Mouse (Mus musculus): ENCODE data around the gene Skil. TPM values are rescaled to one million over a fixed set of nuclear protein-coding genes. Genes with fewer than 3 reads are reported as not detected.
A peak's percentile ranks its signal among the peaks of the same experiment; 100 is the strongest.

Skil gene
- total RNA-seq (2014; rRNA removed) = 5.8 and 6.9 TPM in 2 replicates
- polyA plus RNA-seq (2012; rRNA removed) = 1.7 and 2.0 TPM in 2 replicates

DNA sequence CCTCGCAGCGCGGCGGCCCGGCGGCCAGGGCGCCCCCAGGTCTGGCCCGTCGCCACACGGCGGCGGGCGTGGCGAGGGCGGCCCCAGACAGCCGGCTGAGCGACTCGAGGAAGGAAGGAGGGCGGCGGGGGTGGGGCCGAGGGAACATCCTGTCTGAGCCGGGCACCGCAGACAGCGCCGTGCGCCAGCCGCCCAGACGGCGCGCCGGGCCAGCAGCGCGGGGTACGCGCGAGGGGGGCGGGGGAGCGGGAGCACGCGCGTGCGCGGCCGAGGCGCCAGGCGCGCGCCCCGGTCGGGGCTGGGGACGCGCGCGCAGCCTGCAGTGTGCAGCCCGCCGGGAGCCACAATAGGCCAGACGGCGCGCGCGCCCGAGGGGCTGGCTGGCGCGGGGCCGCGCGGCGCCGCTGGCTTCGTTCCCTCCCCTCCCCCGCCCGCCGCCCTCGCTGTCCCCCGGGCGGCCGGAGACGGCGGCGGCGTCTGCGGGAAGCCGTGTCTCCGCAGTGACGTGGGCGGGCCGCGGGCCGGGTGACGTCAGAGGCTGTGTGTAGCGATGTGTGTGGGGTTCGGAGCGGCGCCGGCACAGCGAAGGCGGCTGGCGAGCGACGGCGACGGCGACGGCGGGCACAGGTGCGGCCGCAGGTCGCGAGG lies at the start of gene Skil:
Gene Skil, plus strand, starts transcription at position 528 of the 648 bp plus-strand sequence.
- WGBS = 1% methylated on average over 55 of the region's 109 CpGs
- DNase-seq (ENCODE audit: extremely low read depth, low read depth, low spot score) = peak; percentile 74
- TF ChIP-seq CTCF (IDR thresholded peaks at IDR 0.05; ENCODE audit: low read depth, low read length) (no peak), POLR2A (IDR thresholded peaks at IDR 0.05; ENCODE audit: extremely low read depth, insufficient read depth, low read length) (0 out of 2 replicates have a peak, but pooled peaks have one; percentile 55)
- Histone ChIP-seq H3K9ac (ENCODE audit: low read depth, low read length) (peak within 1 kb of the TSS; percentile 94), H3K79me2 (ENCODE audit: control insufficient read depth, insufficient read depth, low read length) (peaks cover 8% of the 10 kb centered on the region; the same call in 1 of the 2 replicates), H3K27ac (replicated peaks; ENCODE audit: insufficient read depth, low read depth, low read length) (peak within 1 kb of the TSS; percentile 96), H3K4me1 (ENCODE audit: control insufficient read depth, insufficient read depth, low read length) (peaks cover 10% of the 10 kb centered on the region; the same call in 1 of the 2 replicates), H3K36me3 (ENCODE audit: control insufficient read depth, insufficient read depth, low read length) (peaks cover 4% of the 10 kb centered on the region; the same call in 1 of the 2 replicates), H3K4me3 (ENCODE audit: insufficient read depth, low read depth, low read length) (peak within 1 kb of the TSS; percentile 89), H3K27me3 (ENCODE audit: control insufficient read depth, insufficient read depth, low read length) (no peaks in the 10 kb centered on the region)

- no peak for DNase-seq (ENCODE audit: extremely low read depth, low read depth, low spot score)
- Histone ChIP-seq H3K27me3 (ENCODE audit: control insufficient read depth, insufficient read depth, low read length) (no peaks in the 10 kb centered on the region), H3K27ac (replicated peaks; ENCODE audit: insufficient read depth, low read depth, low read length) (no peak overlapping the region), H3K9ac (ENCODE audit: low read depth, low read length) (no peak overlapping the region), H3K4me3 (ENCODE audit: insufficient read depth, low read depth, low read length) (no peak overlapping the region), H3K4me1 (ENCODE audit: control insufficient read depth, insufficient read depth, low read length) (peaks cover 6% of the 10 kb centered on the region; the same call in 1 of the 2 replicates), H3K79me2 (ENCODE audit: control insufficient read depth, insufficient read depth, low read length) (no peaks in the 10 kb centered on the region), H3K36me3 (ENCODE audit: control insufficient read depth, insufficient read depth, low read length) (peaks cover 15% of the 10 kb centered on the region; the same call in 1 of the 2 replicates)
- TF ChIP-seq POLR2A (IDR thresholded peaks at IDR 0.05; ENCODE audit: extremely low read depth, insufficient read depth, low read length) = no peak
- no peak for TF ChIP-seq CTCF (IDR thresholded peaks at IDR 0.05; ENCODE audit: low read depth, low read length)
- WGBS = 75% methylated on average over 3 of the region's 3 CpGs
These were observed 47.6 kb upstream of the Skil start for GRCm38 (mm10) chr3:31047263-31047662.

DNA sequence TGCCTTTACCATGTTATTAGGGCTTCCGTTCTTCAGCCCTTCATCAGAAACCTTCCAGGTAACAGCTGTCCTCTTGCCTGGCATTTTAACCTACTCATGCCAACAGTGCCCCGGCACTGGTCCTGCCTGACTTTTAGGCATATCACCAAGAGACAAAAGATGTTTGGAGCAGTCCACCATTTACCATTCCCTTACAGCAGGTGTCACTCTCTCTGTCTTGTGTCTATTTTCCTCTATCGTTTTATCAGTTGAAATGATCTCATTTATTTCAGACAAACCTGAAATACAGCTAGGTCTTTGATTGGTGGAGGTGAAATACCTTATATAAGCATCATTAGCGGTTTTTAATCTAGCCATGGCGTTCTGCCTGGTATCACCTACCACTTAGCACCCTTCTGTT lies 45.8 kb upstream of the Skil start:
- H3K27me3 ChIP-seq (ENCODE audit: control insufficient read depth, insufficient read depth, low read length) = no peaks in the 10 kb centered on the region
- H3K4me1 ChIP-seq (ENCODE audit: control insufficient read depth, insufficient read depth, low read length) = peaks cover 5% of the 10 kb centered on the region; the same call in 1 of the 2 replicates
- H3K36me3 ChIP-seq (ENCODE audit: control insufficient read depth, insufficient read depth, low read length) = peaks cover 11% of the 10 kb centered on the region; the same call in 1 of the 2 replicates
- no peak overlapping the region for H3K27ac ChIP-seq (replicated peaks; ENCODE audit: insufficient read depth, low read depth, low read length)
- H3K79me2 ChIP-seq (ENCODE audit: control insufficient read depth, insufficient read depth, low read length) = no peaks in the 10 kb centered on the region
- no peak overlapping the region for H3K4me3 ChIP-seq (ENCODE audit: insufficient read depth, low read depth, low read length)
- WGBS = 85% methylated on average over 5 of the region's 5 CpGs
- H3K9ac ChIP-seq (ENCODE audit: low read depth, low read length) = no peak overlapping the region
- DNase-seq (ENCODE audit: extremely low read depth, low read depth, low spot score) = no peak
- no peak for TF ChIP-seq CTCF (IDR thresholded peaks at IDR 0.05; ENCODE audit: low read depth, low read length)
- no peak for TF ChIP-seq POLR2A (IDR thresholded peaks at IDR 0.05; ENCODE audit: extremely low read depth, insufficient read depth, low read length)

DNA sequence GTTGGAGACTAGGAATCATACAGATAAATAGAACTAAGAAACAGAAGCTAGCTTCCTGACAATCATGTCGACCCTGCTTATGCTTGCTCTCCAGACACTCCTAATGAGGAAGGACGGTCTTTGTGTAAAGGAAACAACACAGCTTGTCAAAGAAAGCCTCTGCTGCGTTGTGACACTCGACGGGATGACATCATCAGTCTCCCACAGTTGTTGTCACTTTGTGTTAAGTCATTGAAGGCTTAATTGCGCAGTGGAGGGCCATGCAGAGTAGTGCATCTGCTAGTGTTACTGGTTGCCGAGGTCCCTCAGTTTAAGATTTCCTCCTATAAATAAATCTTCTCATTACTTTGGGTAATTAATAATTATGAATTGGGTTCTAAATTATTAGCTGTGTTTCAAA lies 44.5 kb upstream of the Skil start:
- TF ChIP-seq POLR2A (IDR thresholded peaks at IDR 0.05; ENCODE audit: extremely low read depth, insufficient read depth, low read length) (no peak), CTCF (IDR thresholded peaks at IDR 0.05; ENCODE audit: low read depth, low read length) (no peak)
- Histone ChIP-seq H3K4me3 (ENCODE audit: insufficient read depth, low read depth, low read length) (no peak overlapping the region), H3K9ac (ENCODE audit: low read depth, low read length) (no peak overlapping the region), H3K27ac (replicated peaks; ENCODE audit: insufficient read depth, low read depth, low read length) (no peak overlapping the region), H3K36me3 (ENCODE audit: control insufficient read depth, insufficient read depth, low read length) (peaks cover 11% of the 10 kb centered on the region; the same call in 1 of the 2 replicates), H3K4me1 (ENCODE audit: control insufficient read depth, insufficient read depth, low read length) (no peaks in the 10 kb centered on the region), H3K79me2 (ENCODE audit: control insufficient read depth, insufficient read depth, low read length) (no peaks in the 10 kb centered on the region), H3K27me3 (ENCODE audit: control insufficient read depth, insufficient read depth, low read length) (no peaks in the 10 kb centered on the region)
- 86% methylated on average over 7 of the region's 7 CpGs for whole genome bisulfite sequencing
- DNase-seq (ENCODE audit: extremely low read depth, low read depth, low spot score) = no peak

GRCm38 (mm10) chr3:31051730-31052129 lies 43.1 kb upstream of the Skil start:
- TF ChIP-seq CTCF (IDR thresholded peaks at IDR 0.05; ENCODE audit: low read depth, low read length) (no peak), POLR2A (IDR thresholded peaks at IDR 0.05; ENCODE audit: extremely low read depth, insufficient read depth, low read length) (no peak)
- H3K27me3 ChIP-seq (ENCODE audit: control insufficient read depth, insufficient read depth, low read length) = no peaks in the 10 kb centered on the region
- H3K36me3 ChIP-seq (ENCODE audit: control insufficient read depth, insufficient read depth, low read length) = peaks cover 9% of the 10 kb centered on the region; the same call in 1 of the 2 replicates
- H3K4me3 ChIP-seq (ENCODE audit: insufficient read depth, low read depth, low read length) = no peak overlapping the region
- H3K4me1 ChIP-seq (ENCODE audit: control insufficient read depth, insufficient read depth, low read length) = no peaks in the 10 kb centered on the region
- no peaks in the 10 kb centered on the region for H3K79me2 ChIP-seq (ENCODE audit: control insufficient read depth, insufficient read depth, low read length)
- DNase-seq (ENCODE audit: extremely low read depth, low read depth, low spot score) = no peak
- no peak overlapping the region for H3K9ac ChIP-seq (ENCODE audit: low read depth, low read length)
- H3K27ac ChIP-seq (replicated peaks; ENCODE audit: insufficient read depth, low read depth, low read length) = no peak overlapping the region
- WGBS = 96% methylated on average over 9 of the region's 9 CpGs

- H3K36me3 ChIP-seq (ENCODE audit: control insufficient read depth, insufficient read depth, low read length) = peaks cover 7% of the 10 kb centered on the region; the same call in 1 of the 2 replicates
- no peak overlapping the region for H3K4me3 ChIP-seq (ENCODE audit: insufficient read depth, low read depth, low read length)
- no peak overlapping the region for H3K27ac ChIP-seq (replicated peaks; ENCODE audit: insufficient read depth, low read depth, low read length)
- TF ChIP-seq CTCF (IDR thresholded peaks at IDR 0.05; ENCODE audit: low read depth, low read length) (no peak), POLR2A (IDR thresholded peaks at IDR 0.05; ENCODE audit: extremely low read depth, insufficient read depth, low read length) (no peak)
- H3K27me3 ChIP-seq (ENCODE audit: control insufficient read depth, insufficient read depth, low read length) = no peaks in the 10 kb centered on the region
- no peaks in the 10 kb centered on the region for H3K79me2 ChIP-seq (ENCODE audit: control insufficient read depth, insufficient read depth, low read length)
- no peaks in the 10 kb centered on the region for H3K4me1 ChIP-seq (ENCODE audit: control insufficient read depth, insufficient read depth, low read length)
- no peak for DNase-seq (ENCODE audit: extremely low read depth, low read depth, low spot score)
- 91% methylated on average over 9 of the region's 9 CpGs for WGBS
- H3K9ac ChIP-seq (ENCODE audit: low read depth, low read length) = no peak overlapping the region
These were observed 41.7 kb upstream of the Skil start for GRCm38 (mm10) chr3:31053191-31053590.

Measured in liver, adult 2 months (tissue).